Mouse (Mus musculus) spleen, adult 2 months (tissue): ENCODE data around the gene Tmpo. TPM values are rescaled to one million over a fixed set of nuclear protein-coding genes. Genes with fewer than 3 reads are reported as not detected.
A peak's percentile ranks its signal among the peaks of the same experiment; 100 is the strongest.

Experiments used
- DNase-seq, 2 experiments: peaks; one replicate each; pipeline versions ENCODE4 v3.0.0 to v3.0.0-alpha.2; 2012 to 2021; ENCODE audit warnings: low spot score in 2 of 2, low read depth in 1 of 2
- H3K27ac ChIP-seq: fragments of 200-500 bp; 2 replicates; pipeline ENCODE4 v1.5.1; 2012; ENCODE audit warnings: low read length, inconsistent platforms; ENCODE audit not compliant: insufficient read depth
- H3K27me3 ChIP-seq: fragments of 200-500 bp; 2 replicates; pipeline ENCODE4 v1.6.1; 2012; ENCODE audit warnings: mild to moderate bottlenecking, moderate library complexity, low read length, inconsistent platforms; ENCODE audit not compliant: control insufficient read depth, insufficient read depth
- H3K36me3 ChIP-seq: fragments of 200-500 bp; 2 replicates; pipeline ENCODE4 v1.6.1; 2012; ENCODE audit warnings: mild to moderate bottlenecking, low read length, inconsistent platforms; ENCODE audit not compliant: control insufficient read depth, insufficient read depth
- H3K4me1 ChIP-seq: fragments of 200-500 bp; 2 replicates; pipeline ENCODE4 v1.6.1; 2011; ENCODE audit warnings: inconsistent platforms; ENCODE audit not compliant: control insufficient read depth, insufficient read depth, insufficient read length
- H3K4me3 ChIP-seq: fragments of 200-500 bp; 2 replicates; pipeline ENCODE4 v1.5.1; 2011; ENCODE audit warnings: mild to moderate bottlenecking, inconsistent platforms; ENCODE audit not compliant: insufficient read depth, insufficient read length; ENCODE audit errors: extremely low read depth
- CTCF ChIP-seq: fragments of 200-500 bp; IDR thresholded peaks from 2 replicates; pipeline ENCODE4 v1.5.1; 2011; ENCODE audit warnings: mild to moderate bottlenecking, inconsistent platforms; ENCODE audit not compliant: insufficient read depth, insufficient read length, insufficient replicate concordance; ENCODE audit errors: extremely low read depth
- POLR2A ChIP-seq: fragments of 200-500 bp; IDR thresholded peaks from 2 replicates; pipeline ENCODE4 v1.6.1; 2011; ENCODE audit warnings: low read depth, low read length, inconsistent platforms
- WGBS: fragments of 180-500 bp; shearing (Covaris S2); methylation state at CpG from one replicate; pipeline ENCODE4 v1.1.7; 2018; 5-methylcytosine and 5-hydroxymethylcytosine counted together
- polyA plus RNA-seq: library from polyadenylated mRNA; depleted of rRNA; stranded (reverse); fragments of >200 nt; gene quantifications from 2 replicates; pipeline ENCODE4 v1.2.3, GENCODE M21; 2012

Gene Tmpo
- polyA plus RNA-seq, 1 experiment, result 37.0 TPM

DNA sequence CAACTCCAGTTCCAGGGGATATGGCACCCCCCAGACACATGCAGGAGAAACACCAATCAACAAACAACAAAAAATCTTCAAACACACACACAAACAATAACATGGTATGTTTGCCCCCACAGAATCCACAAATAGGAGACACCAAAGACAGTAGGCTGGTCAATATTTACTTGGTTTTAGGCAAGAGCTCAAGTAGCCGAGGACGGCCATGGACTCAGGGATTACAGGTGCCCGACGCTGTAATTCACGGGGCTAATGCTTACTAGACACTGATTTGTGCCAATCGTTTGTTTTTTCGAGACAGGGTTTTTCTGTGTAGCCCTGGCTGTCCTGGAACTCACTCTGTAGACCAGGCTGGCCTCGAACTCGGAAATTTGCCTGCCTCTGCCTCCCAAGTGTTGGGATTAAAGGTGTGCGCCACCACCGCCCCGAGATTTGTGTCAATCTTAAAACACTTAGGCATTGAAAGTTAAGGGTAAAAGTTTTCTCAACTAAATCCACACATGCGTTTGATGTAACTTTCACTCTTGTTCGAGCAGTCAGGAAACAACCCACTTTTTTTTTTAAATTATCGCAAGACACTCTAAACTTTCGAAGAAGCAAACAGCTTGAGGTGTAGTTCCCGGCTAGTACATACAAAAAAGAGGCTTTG, 11.6 kb downstream of the Tmpo start:
- WGBS, result 5% methylated on average over 17 of the region's 17 CpGs
- no peak for DNase-seq
- H3K36me3 ChIP-seq, result peaks cover 4% of the 10 kb centered on the region
- H3K4me3 ChIP-seq, result peak overlapping the region; percentile 50
- no peak overlapping the region for H3K27ac ChIP-seq
- no peaks in the 10 kb centered on the region; the same call in none of the 2 replicates for H3K4me1 ChIP-seq
- TF ChIP-seq CTCF, result no peak
- TF ChIP-seq POLR2A, result no peak
- no peaks in the 10 kb centered on the region for H3K27me3 ChIP-seq

DNA sequence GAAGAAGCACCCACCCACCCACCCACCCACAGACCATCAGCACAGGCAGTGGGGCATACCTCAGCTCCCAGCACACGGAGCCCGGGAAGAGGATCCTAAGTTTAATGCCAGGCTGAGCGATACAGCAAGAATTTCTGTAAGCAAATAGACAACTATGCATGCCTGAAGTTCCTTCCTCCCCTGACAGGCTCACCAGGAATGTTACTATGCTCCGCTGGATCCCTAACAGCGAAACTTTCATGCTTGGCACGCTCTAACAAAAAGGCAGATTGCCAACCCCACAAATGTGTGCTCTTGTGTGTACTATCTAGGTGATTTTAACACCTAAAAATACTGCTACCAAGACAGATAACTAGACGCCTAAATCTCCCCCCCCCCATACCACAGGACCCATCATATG, 13.8 kb downstream of the Tmpo start:
- TF ChIP-seq CTCF, result no peak
- TF ChIP-seq POLR2A, result no peak
- Histone ChIP-seq H3K36me3 (peaks cover 19% of the 10 kb centered on the region), H3K27me3 (no peaks in the 10 kb centered on the region), H3K4me3 (no peak overlapping the region), H3K4me1 (no peaks in the 10 kb centered on the region; the same call in 1 of the 2 replicates), H3K27ac (no peak overlapping the region)
- 66% methylated on average over 7 of the region's 7 CpGs for WGBS
- no peak for DNase-seq

DNA sequence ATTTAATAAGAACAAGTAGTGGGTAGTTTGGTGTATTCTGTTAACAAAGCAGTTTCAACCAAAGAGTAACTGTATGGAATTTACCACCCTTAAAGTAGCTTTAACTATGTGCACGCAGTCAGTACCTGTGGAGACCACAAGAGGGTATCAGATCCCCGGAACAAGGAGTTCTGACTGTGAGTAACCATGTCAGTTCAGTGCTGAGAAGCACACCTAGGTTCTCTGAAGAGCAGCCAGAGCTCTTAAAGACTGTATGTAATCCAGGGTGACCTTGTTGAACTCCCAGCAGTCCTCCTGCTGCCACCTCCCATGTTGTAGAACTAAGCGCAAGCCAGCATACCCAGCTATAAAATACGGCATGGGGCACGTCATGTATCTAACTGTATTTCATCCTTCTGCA, 14.2 kb downstream of the Tmpo start:
- Histone ChIP-seq H3K4me3 (no peak overlapping the region), H3K27ac (no peak overlapping the region), H3K27me3 (no peaks in the 10 kb centered on the region), H3K36me3 (peaks cover 24% of the 10 kb centered on the region), H3K4me1 (no peaks in the 10 kb centered on the region; the same call in 1 of the 2 replicates)
- DNase-seq, result peak in 1 of 2 experiments; percentile 74
- peak; percentile 45; the same call in 1 of the 2 replicates for TF ChIP-seq CTCF
- TF ChIP-seq POLR2A, result no peak
- 49% methylated on average over 5 of the region's 5 CpGs for WGBS

DNA sequence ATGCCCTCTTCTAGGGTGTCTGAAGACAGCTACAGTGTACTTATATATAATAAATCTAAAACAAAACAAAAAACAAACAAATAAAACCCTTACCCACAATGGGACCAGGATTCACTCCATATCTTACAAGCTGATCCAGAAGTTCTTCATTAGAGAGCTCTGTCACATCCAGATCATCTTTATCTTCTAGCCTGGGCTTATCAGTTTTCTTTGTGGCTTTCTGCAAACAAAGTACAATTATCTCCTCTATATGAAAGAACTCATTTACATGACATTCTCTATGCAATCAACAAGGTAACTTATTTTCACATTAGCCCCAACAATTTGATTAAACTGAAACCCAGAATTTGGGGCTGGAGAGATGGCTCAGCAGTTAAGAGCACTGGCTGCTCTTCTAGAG, 15.3 kb downstream of the Tmpo start:
- Histone ChIP-seq H3K27ac (no peak overlapping the region), H3K36me3 (peaks cover 32% of the 10 kb centered on the region), H3K4me3 (no peak overlapping the region), H3K4me1 (no peaks in the 10 kb centered on the region; the same call in 1 of the 2 replicates), H3K27me3 (no peaks in the 10 kb centered on the region)
- no peak for DNase-seq
- TF ChIP-seq CTCF (no peak), POLR2A (no peak)

DNA sequence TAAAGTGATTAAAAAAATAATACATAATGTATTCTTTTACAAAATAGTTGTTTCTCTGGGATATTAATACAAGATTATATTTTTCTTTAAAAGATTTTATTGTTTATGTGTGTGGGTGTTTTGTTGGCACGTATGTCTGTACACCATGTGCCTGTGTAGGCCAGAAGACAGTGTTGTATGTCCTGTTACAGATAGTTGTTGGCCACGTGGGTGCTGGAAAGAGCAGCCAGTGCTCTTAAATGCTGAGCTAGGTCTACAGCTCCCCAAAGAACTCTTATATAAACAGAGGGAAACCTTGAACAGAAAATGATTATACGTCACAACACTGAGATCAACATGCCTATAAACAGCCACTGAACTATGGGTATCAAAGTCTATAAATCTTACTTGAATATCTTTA, 16.6 kb downstream of the Tmpo start:
- H3K4me1 ChIP-seq, result no peaks in the 10 kb centered on the region; the same call in 1 of the 2 replicates
- H3K4me3 ChIP-seq, result no peak overlapping the region
- 81% methylated on average over 3 of the region's 3 CpGs for WGBS
- H3K27ac ChIP-seq, result no peak overlapping the region
- H3K36me3 ChIP-seq, result peaks cover 36% of the 10 kb centered on the region
- no peak for TF ChIP-seq CTCF
- TF ChIP-seq POLR2A, result no peak
- no peak for DNase-seq
- H3K27me3 ChIP-seq, result no peaks in the 10 kb centered on the region

DNA sequence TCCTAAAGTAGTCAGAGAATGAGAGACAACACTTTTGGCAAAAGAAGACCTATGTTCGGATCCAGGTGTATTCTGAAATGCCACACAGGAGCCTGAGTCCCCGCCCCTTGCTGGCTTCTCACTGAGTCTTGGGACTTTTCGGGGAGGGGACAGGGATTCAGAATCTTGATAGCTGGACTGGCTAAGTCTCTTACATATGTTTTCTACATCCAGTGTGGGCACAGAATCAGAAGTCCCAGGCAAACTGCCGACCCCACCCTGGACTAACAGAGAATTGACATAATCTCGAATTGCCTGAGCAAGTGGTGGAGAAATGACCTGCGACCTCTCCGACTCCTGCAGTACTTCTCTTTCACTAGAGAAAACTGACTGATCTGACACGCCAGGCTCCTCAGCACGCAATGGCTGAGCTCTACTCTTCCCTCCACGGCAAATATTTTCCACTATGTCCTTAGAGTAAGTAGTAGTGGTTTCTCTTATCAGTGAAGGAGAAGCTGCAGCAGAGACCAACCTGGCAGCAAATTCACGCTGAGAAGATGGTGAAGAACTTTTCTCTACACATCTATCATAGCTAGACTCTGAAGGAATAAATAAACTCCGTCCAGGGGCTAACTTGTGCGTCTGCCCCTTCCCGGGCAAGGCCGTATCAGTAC, 18.5 kb downstream of the Tmpo start:
- 92% methylated on average over 15 of the region's 15 CpGs for WGBS
- no peak for DNase-seq
- Histone ChIP-seq H3K27me3 (no peaks in the 10 kb centered on the region), H3K4me3 (no peak overlapping the region), H3K27ac (no peak overlapping the region), H3K4me1 (no peaks in the 10 kb centered on the region; the same call in 1 of the 2 replicates), H3K36me3 (peaks cover 41% of the 10 kb centered on the region)
- no peak for TF ChIP-seq CTCF
- no peak for TF ChIP-seq POLR2A

DNA sequence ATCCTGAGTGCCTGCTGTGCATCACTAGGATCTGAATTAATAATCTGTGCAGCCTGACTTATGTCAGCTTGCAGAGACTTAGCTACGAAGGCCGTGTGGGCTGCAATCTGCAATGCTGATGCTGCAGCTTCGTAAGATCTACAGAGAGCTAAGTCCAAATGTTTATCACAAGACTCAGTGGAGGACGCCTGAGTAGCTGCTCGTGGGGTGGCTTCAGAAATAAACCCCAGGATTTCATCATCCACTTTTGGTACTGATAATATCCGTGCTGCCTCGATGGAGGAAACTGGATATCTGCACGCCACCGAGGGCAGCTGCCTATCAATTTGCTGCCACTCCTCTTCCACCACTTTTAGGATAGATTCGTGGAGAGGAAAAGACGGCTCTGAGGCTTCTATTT, 19.0 kb downstream of the Tmpo start:
- peaks cover 44% of the 10 kb centered on the region for H3K36me3 ChIP-seq
- no peak overlapping the region for H3K27ac ChIP-seq

More for the DNA sequence above, 19.0 kb downstream of the Tmpo start:
- 83% methylated on average over 11 of the region's 11 CpGs for WGBS
- no peak for DNase-seq
- no peak for TF ChIP-seq POLR2A
- no peak for TF ChIP-seq CTCF
- Histone ChIP-seq H3K27me3 (no peaks in the 10 kb centered on the region), H3K4me3 (no peak overlapping the region), H3K4me1 (no peaks in the 10 kb centered on the region; the same call in 1 of the 2 replicates)
